Mouse (Mus musculus) hindbrain, embryonic 12.5 days (tissue): ENCODE data around the gene Thumpd1. TPM values are rescaled to one million over a fixed set of nuclear protein-coding genes. Genes with fewer than 3 reads are reported as not detected.
"Not testable (repeated sequence)": the region's sequence is repeated elsewhere in the genome, so short reads cannot be mapped to it uniquely, and the experiment has no call there.

ENCODE experiments used
- ATAC-seq: fragments of 200-750 bp; cut with Nextera tagmentation; 2 replicates; pipeline ENCODE4 v1.8.0; 2017; ENCODE audit warnings: moderate TSS enrichment; ENCODE audit not compliant: low FRiP score
- H3K27ac ChIP-seq: fragments of 300-500 bp; sonication (generic); 2 replicates; pipeline ENCODE4 v1.5.1; 2016; ENCODE audit warnings: mild to moderate bottlenecking
- H3K27me3 ChIP-seq: fragments of 300-500 bp; sonication (generic); 2 replicates; pipeline ENCODE4 v1.6.1; 2016; ENCODE audit warnings: mild to moderate bottlenecking
- H3K36me3 ChIP-seq: fragments of 300-500 bp; sonication (generic); 2 replicates; pipeline ENCODE4 v1.6.1; 2016; ENCODE audit warnings: mild to moderate bottlenecking
- H3K4me1 ChIP-seq: fragments of 300-500 bp; sonication (generic); 2 replicates; pipeline ENCODE4 v1.6.1; 2016
- H3K4me2 ChIP-seq: fragments of 300-500 bp; sonication (generic); replicated peaks from 2 replicates; pipeline ENCODE4 v1.6.1; 2016; ENCODE audit warnings: mild to moderate bottlenecking
- H3K4me3 ChIP-seq: fragments of 300-500 bp; sonication (generic); 2 replicates; pipeline ENCODE4 v1.5.1; 2016; ENCODE audit warnings: mild to moderate bottlenecking
- H3K9ac ChIP-seq: fragments of 300-500 bp; sonication (generic); 2 replicates; pipeline ENCODE4 v1.6.1; 2016; ENCODE audit warnings: mild to moderate bottlenecking, moderate library complexity
- H3K9me3 ChIP-seq: fragments of 300-500 bp; sonication (generic); replicated peaks from 2 replicates; pipeline ENCODE4 v1.6.1; 2016; ENCODE audit warnings: mild to moderate bottlenecking
- WGBS: fragments of 180-500 bp; shearing (Covaris S2); methylation state at CpG from one replicate; pipeline ENCODE4 v1.1.7; 2016; 5-methylcytosine and 5-hydroxymethylcytosine counted together
- polyA plus RNA-seq: library from polyadenylated mRNA; unstranded; fragments of >200 nt; fragmentation: Nextera tagmentation; extraction: Ambion mirVana; gene quantifications from 2 replicates; pipeline ENCODE4 v1.2.1, GENCODE M21; 2016

Gene Thumpd1
- polyA plus RNA-seq, 1 experiment from 2014 or later: 87.7 TPM

- no peak for ATAC-seq
- Histone ChIP-seq H3K4me1 (no peaks in the 10 kb centered on the region), H3K9me3 (no peaks in the 10 kb centered on the region), H3K4me3 (no peak overlapping the region), H3K4me2 (no peak overlapping the region), H3K9ac (no peak overlapping the region), H3K27me3 (no peaks in the 10 kb centered on the region), H3K27ac (no peak overlapping the region), H3K36me3 (no peaks in the 10 kb centered on the region)
- 79% methylated on average over 2 of the region's 2 CpGs for WGBS
These were observed 18.3 kb upstream of the Thumpd1 start for GRCm38 (mm10) chr7:119738877-119739276.

GRCm38 (mm10) chr7:119731262-119731661 is 10.7 kb upstream of the Thumpd1 start:
- not testable (repeated sequence) for H3K27me3 ChIP-seq, H3K27ac ChIP-seq, H3K4me1 ChIP-seq, H3K4me2 ChIP-seq, H3K9me3 ChIP-seq, ATAC-seq, H3K9ac ChIP-seq, H3K36me3 ChIP-seq, H3K4me3 ChIP-seq
- WGBS: 79% methylated on average over 4 of the region's 4 CpGs

DNA sequence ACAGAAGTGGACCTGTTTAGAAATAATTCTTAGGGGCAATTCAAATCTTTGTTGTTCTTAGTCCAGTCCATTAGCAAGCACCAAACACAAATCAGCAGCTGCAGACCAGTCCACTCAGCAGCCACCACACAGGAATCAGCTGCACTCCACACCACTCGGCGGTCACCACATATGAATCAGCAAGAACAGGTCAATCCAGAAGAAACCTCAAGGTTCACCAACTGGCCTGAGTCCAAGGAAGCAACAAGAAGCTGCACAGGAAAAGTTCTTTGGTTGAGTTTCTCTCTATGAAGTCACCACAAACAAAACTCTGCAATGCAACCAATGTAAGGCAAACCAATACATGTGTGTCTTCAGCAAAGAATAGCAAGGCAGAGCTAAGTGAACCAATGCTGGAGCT is 7.0 kb upstream of the Thumpd1 start:
- 92% methylated on average over 2 of the region's 2 CpGs for WGBS
- no peak for ATAC-seq

GRCm38 (mm10) chr7:119720947-119721310 is 331 bp upstream of the Thumpd1 start:
- peak overlapping the region; percentile 75 for H3K9ac ChIP-seq
- H3K4me3 ChIP-seq: peak overlapping the region; percentile 72
- 17% methylated on average over 8 of the region's 8 CpGs for WGBS
- peaks cover 27% of the 10 kb centered on the region for H3K36me3 ChIP-seq
- no peak overlapping the region for H3K27ac ChIP-seq
- peak; percentile 65 for ATAC-seq
- H3K27me3 ChIP-seq: peaks cover 3% of the 10 kb centered on the region; the same call in 1 of the 2 replicates
- H3K4me2 ChIP-seq: peak overlapping the region; percentile 79
- peaks cover 15% of the 10 kb centered on the region for H3K4me1 ChIP-seq
- no peaks in the 10 kb centered on the region for H3K9me3 ChIP-seq

More for the DNA sequence above, 7.0 kb upstream of the Thumpd1 start:
- no peak overlapping the region for H3K27ac ChIP-seq
- H3K27me3 ChIP-seq: peaks cover 3% of the 10 kb centered on the region; the same call in 1 of the 2 replicates
- H3K4me3 ChIP-seq: no peak overlapping the region
- no peak overlapping the region for H3K4me2 ChIP-seq
- no peak overlapping the region for H3K9ac ChIP-seq
- no peaks in the 10 kb centered on the region for H3K36me3 ChIP-seq
- H3K9me3 ChIP-seq: no peaks in the 10 kb centered on the region
- H3K4me1 ChIP-seq: no peaks in the 10 kb centered on the region

DNA sequence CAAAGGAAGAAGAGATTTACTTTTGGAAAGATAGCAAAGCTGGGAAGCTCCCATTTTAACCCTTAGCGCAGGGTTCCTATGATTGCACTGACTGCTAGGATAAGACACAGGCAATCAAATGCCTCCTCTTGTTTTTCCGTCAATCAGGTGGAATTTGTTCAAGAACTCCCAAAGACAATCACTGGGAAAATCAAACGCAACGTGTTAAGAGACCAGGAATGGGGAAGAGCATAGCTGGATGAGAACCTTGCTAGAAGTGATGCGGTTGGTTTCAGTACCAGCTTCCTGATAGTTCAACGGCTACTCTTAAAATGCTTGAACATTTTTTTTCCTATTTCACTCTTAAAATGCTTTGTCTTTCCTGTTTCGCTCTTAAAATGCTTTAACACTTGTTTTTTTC is 6.5 kb downstream of the Thumpd1 start:
- Histone ChIP-seq H3K4me1 (0 out of 2 replicates have a peak, but pooled peaks cover 3% of the 10 kb centered on the region), H3K4me3 (no peak overlapping the region), H3K9ac (no peak overlapping the region), H3K4me2 (no peak overlapping the region), H3K9me3 (no peaks in the 10 kb centered on the region), H3K27ac (no peak overlapping the region), H3K36me3 (peaks cover 36% of the 10 kb centered on the region), H3K27me3 (no peaks in the 10 kb centered on the region)
- no peak for ATAC-seq
- WGBS: 93% methylated on average over 7 of the region's 7 CpGs

DNA sequence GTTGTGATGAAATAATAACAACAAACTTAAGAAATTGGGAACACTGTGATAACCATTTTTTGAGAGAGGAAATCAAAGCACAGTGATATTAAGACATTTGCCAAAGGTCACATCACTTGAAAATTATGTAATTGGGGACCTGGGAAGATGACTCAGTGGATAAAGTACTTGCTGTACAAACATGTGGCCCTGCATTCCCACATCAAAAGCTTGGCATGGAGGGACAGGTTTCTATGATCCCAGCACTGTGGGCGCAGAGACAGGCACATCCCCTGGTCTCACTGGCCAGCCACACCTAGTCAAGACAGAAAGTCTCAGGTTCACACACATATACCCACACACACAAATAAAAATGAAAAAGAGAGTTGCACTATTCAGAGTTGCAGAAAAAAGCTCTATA is 25.7 kb downstream of the Thumpd1 start:
- no peaks in the 10 kb centered on the region for H3K36me3 ChIP-seq
- H3K9ac ChIP-seq: no peak overlapping the region
- no peak overlapping the region for H3K27ac ChIP-seq
- no peak overlapping the region for H3K4me3 ChIP-seq
- no peaks in the 10 kb centered on the region for H3K27me3 ChIP-seq
- WGBS: 96% methylated on average over 1 of the region's 1 CpGs
- H3K4me2 ChIP-seq: no peak overlapping the region
- H3K4me1 ChIP-seq: no peaks in the 10 kb centered on the region
- no peaks in the 10 kb centered on the region for H3K9me3 ChIP-seq
- no peak for ATAC-seq

GRCm38 (mm10) chr7:119692302-119692701 is 28.3 kb downstream of the Thumpd1 start:
- no peak for ATAC-seq
- Histone ChIP-seq H3K9me3 (no peaks in the 10 kb centered on the region), H3K4me2 (no peak overlapping the region), H3K4me3 (no peak overlapping the region), H3K36me3 (no peaks in the 10 kb centered on the region), H3K27me3 (no peaks in the 10 kb centered on the region), H3K9ac (no peak overlapping the region), H3K4me1 (no peaks in the 10 kb centered on the region), H3K27ac (no peak overlapping the region)
- WGBS: 79% methylated on average over 4 of the region's 4 CpGs

DNA sequence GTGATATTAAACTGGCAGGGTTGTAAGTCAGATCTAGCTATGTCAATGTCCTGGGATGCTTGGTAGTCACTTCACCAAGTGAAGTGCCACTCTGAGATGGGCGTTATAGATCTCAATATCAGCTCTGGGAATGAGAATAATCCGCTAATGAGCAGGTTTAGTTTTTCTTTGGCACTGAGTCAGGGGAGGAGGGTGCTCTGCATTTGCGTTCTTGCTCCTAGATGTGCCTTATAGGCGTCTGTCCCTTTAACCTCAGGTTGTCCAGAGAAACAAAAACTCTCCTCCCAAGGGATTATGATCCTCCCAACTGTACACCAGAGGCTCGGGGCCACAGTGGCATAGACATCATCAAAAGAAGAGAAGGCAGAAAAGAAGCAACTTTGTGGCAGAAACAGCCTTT is 30.9 kb downstream of the Thumpd1 start, which contains the start of gene Acsm4:
Gene Acsm4, plus strand, starts transcription at position 301 of the 400 bp plus-strand sequence.
- H3K27me3 ChIP-seq: no peaks in the 10 kb centered on the region
- H3K4me1 ChIP-seq: no peaks in the 10 kb centered on the region
- 71% methylated on average over 5 of the region's 5 CpGs for WGBS
- no peak within 1 kb of the TSS for H3K9ac ChIP-seq
- ATAC-seq: no peak
- H3K36me3 ChIP-seq: no peaks in the 10 kb centered on the region
- no peak within 1 kb of the TSS for H3K4me2 ChIP-seq
- H3K27ac ChIP-seq: no peak within 1 kb of the TSS
- no peak within 1 kb of the TSS for H3K4me3 ChIP-seq
- H3K9me3 ChIP-seq: no peaks in the 10 kb centered on the region

DNA sequence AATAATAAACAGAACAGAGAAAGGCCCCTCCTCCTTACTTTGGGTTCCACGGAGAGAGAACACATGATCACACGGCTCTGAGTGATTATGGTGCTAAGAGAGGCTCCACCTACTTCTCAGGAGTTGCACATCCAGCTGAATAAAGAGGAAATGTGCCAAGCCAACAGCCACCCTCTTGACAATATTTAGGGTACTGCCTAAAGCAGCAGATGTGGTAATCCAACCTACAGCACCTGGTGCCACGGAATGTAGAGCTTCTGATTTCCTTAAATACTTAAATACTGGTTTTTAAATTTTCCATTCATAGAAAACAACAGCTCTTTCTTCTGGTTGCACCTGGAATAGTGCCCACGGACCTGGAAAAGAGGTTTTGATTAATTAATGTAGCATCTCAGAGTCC is 37.9 kb downstream of the Thumpd1 start:
- Histone ChIP-seq H3K36me3 (no peaks in the 10 kb centered on the region), H3K4me2 (no peak overlapping the region), H3K27ac (no peak overlapping the region), H3K4me1 (no peaks in the 10 kb centered on the region), H3K9ac (no peak overlapping the region), H3K27me3 (no peaks in the 10 kb centered on the region), H3K9me3 (no peaks in the 10 kb centered on the region), H3K4me3 (no peak overlapping the region)
- no peak for ATAC-seq
- WGBS: 82% methylated on average over 4 of the region's 4 CpGs

- Histone ChIP-seq H3K27me3 (no peaks in the 10 kb centered on the region), H3K4me3 (no peak overlapping the region), H3K4me1 (no peaks in the 10 kb centered on the region), H3K27ac (no peak overlapping the region), H3K9ac (no peak overlapping the region), H3K9me3 (no peaks in the 10 kb centered on the region), H3K36me3 (no peaks in the 10 kb centered on the region), H3K4me2 (no peak overlapping the region)
- WGBS: 70% methylated on average over 8 of the region's 8 CpGs
- no peak for ATAC-seq
These were observed 40.5 kb downstream of the Thumpd1 start for GRCm38 (mm10) chr7:119680107-119680506.

DNA sequence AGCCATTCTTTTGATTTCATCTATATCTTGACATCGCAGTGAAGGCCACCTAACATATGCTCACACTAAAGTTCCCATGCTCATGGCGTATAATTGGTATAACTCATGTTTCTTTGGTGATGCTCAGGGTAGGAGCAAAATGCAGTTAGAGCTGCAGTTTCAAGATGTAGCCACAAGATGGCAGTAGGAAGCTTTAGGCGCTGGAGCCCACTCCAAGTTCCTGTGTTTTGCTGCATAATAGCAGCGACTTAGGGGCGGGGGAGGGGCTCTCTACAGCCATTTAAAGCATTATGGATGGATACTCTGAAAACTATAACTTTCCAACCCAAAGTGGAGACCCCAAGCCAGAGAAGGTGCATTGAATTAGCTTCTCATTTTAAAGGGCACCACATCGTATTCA is 47.1 kb downstream of the Thumpd1 start:
- Histone ChIP-seq H3K27me3 (no peaks in the 10 kb centered on the region), H3K9ac (no peak overlapping the region), H3K4me3 (no peak overlapping the region), H3K36me3 (no peaks in the 10 kb centered on the region), H3K27ac (no peak overlapping the region), H3K4me1 (no peaks in the 10 kb centered on the region), H3K9me3 (no peaks in the 10 kb centered on the region), H3K4me2 (no peak overlapping the region)
- 21% methylated on average over 6 of the region's 6 CpGs for whole genome bisulfite sequencing
- peak; percentile 22; the same call in 1 of the 2 replicates for ATAC-seq

DNA sequence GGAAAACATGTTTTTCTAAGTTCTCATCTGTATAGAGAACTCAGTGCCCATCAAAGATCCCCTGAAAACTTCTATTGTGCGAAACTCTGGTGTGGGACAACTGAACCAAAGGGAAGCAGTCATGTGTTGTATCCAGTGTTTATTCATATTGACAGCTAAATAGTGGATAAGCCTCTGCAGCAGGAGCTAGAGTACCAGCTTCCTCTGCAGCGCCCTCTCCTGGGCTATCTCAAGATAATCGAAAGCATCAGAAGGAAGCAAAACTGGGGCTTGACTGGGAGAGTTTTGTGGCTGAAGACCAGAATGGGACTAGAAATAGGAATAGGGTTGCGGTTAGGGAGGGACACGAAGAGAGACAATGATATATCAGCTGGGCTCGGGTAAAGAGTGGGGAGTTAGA is 49.7 kb downstream of the Thumpd1 start:
- Histone ChIP-seq H3K9me3 (no peaks in the 10 kb centered on the region), H3K4me2 (no peak overlapping the region), H3K4me3 (no peak overlapping the region), H3K4me1 (no peaks in the 10 kb centered on the region), H3K9ac (no peak overlapping the region), H3K27ac (no peak overlapping the region), H3K27me3 (no peaks in the 10 kb centered on the region), H3K36me3 (no peaks in the 10 kb centered on the region)
- no peak for ATAC-seq
- WGBS: 43% methylated on average over 6 of the region's 6 CpGs

DNA sequence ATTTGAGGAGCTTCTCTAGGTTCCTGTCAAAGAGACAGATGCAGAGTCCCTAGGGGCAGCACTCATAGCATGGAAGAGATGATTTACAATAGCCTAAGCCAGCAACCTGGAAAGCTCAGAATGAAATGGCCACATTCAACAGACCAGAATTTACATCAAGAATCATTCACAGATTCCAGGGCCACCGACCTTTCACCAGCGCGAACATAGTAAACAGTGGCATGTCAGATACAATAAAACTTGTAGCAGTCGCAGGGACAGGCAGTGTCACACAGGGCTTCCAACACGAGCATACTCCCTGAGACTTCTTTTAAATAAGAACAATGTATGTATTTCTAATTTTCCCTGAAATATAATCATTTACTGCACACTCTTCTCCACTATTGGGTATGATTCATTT is 50.2 kb downstream of the Thumpd1 start:
- no peaks in the 10 kb centered on the region for H3K4me1 ChIP-seq
- H3K9ac ChIP-seq: no peak overlapping the region
- no peak overlapping the region for H3K4me3 ChIP-seq
- no peaks in the 10 kb centered on the region for H3K27me3 ChIP-seq
- 79% methylated on average over 5 of the region's 5 CpGs for WGBS
- no peak for ATAC-seq
- no peak overlapping the region for H3K27ac ChIP-seq
- H3K36me3 ChIP-seq: no peaks in the 10 kb centered on the region
- H3K9me3 ChIP-seq: no peaks in the 10 kb centered on the region
- no peak overlapping the region for H3K4me2 ChIP-seq
